Mouse (Mus musculus) kidney, postnatal 14 days (tissue): ENCODE results near the gene Flot1.

Experiments used
- DNase-seq: peaks from one replicate; pipeline ENCODE4 v3.0.0; 2022; ENCODE audit warnings: mixed read lengths

Gene Flot1

DNA sequence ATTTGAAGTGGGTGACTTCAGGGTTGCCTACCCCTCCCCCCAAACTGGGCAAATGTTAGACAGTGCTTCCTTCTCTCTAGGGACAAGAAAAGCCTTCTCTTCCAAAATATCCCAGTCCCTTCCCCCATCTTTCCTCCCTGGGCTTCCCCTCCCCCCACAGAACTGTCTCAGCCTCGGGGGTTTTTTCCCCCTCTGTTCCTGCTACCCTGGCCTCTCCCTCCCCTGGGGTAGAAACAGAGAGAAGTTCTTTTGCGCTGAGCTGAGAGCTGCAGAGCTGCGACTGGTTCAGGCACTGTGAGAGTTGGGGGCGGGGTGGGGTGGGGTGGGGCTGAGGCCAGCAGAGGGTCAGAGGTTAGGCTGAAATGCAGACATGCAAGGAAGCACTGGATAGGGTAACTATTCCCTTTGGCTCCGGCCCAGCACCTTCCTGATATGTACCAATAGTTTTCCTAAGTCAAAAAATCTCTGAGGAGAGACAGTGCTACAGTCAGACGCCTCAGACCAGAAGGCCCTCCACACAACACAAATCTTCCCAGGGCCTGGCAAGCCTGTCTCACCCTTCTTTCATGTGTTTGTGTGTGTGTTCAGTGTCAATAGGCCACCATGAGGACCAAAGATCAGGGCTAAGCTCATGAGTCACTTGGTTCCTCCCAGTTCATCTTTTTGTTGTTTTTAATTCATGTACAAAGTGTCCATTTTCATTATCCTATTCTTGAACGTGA, 46.5 kb downstream of the Flot1 start:
- DNase-seq, result peak; percentile 72

GRCm38 (mm10) chr17:35870151-35870883, 47.3 kb downstream of the Flot1 start:
- peak; percentile 83 for DNase-seq

DNA sequence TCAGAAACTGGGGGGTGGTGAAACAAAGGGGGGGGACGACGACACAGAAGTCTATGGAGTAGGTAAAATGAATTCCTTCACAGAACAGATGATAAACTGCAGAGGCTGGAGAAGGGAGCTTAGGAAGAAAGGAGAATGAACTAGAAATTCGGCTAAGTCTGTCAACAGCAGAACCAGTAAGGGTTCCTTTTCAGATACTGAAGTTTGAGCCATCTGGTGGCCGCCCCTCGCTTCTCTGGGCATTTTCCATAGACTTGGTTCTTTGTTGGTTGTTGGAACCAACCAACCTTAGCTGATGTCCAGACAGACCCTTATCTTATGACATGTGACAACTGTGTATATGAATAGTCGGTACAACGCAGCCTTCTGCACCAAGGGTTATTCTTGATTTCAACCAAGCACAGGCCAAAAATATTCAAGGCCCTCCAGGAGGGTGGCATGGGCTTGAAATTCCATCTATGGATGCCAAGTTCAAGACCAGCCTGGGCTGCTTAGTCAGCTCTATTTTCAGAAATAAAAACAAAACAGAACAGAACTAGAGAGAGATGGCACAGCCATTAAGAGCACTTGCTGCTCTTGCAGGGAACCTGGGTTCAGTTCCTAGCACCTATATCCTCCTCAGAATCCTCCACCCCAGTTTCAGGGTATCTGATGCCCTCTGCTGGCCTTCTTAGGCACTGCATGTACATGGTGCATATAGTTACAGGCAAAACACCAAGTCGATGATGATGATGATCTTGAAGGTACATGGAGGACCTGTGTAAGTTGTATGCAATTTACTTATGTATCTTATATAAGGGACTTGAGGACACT, 48.1 kb downstream of the Flot1 start:
- no peak for DNase-seq

GRCm38 (mm10) chr17:35873774-35874519, 50.9 kb downstream of the Flot1 start:
- peak; percentile 89 for DNase-seq

GRCm38 (mm10) chr17:35874721-35875120, 51.7 kb downstream of the Flot1 start:
- peak; percentile 71 for DNase-seq

GRCm38 (mm10) chr17:35879245-35880057, 56.4 kb downstream of the Flot1 start, which contains the start of gene Dhx16:
TSS of gene Dhx16 (plus strand) at chr17:35879819.
- peak; percentile 95 for DNase-seq
